Mouse (Mus musculus) E14TG2a.4 (cell line): Measurements from ENCODE around the gene Acsl6.

Source experiments
- CTCF ChIP-seq: conservative IDR thresholded peaks from 2 replicates; pipeline ENCODE4 v1.5.1; 2014; ENCODE audit warnings: low read length
- POU5F1 ChIP-seq: IDR thresholded peaks from 2 replicates; pipeline ENCODE4 v1.6.1; 2014; ENCODE audit warnings: low read length, borderline replicate concordance

GRCm38 (mm10) chr11:54310588-54310987 is 7.0 kb downstream of the Acsl6 start:
- TF ChIP-seq CTCF (no peak), POU5F1 (no peak)
